Mouse (Mus musculus): ENCODE data around the gene Gm20388. TPM values are rescaled to one million over a fixed set of nuclear protein-coding genes. Genes with fewer than 3 reads are reported as not detected.

The Gm20388 gene
- polyA plus RNA-seq, 1 experiment from 2014 or later, result not detected

DNA sequence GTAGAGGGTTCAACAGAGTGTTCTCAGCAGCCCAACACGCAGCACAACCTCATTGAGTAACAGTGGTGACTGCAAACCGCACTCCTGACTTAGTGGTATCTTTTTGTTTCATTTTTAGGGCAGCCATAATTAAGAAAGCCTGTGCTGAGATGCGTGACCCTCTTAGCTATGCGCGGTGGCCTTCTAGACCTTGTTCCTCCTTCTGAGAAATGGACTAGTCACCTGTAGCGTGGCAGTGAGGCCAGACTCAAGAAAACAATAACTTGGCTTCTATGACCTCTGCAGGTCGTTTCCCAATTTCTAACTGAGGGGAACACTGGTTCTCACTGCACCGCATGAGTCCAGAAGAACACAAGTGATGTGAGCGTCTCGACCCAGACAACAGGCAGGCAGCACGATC, 2993.9 kb downstream of the Gm20388 start:
- peaks cover 18% of the 10 kb centered on the region for H3K36me3 ChIP-seq (ENCODE audit: control insufficient read depth, insufficient read depth, low read length)
- H3K27me3 ChIP-seq (ENCODE audit: control insufficient read depth, insufficient read depth, low read depth, low read length), result no peaks in the 10 kb centered on the region
- H3K4me3 ChIP-seq (ENCODE audit: low read length), result no peak overlapping the region
- H3K9me3 ChIP-seq (ENCODE audit: control insufficient read depth, low read length), result no peaks in the 10 kb centered on the region
- H3K27ac ChIP-seq (ENCODE audit: low read length), result no peak overlapping the region
- WGBS, result 93% methylated on average over 11 of the region's 11 CpGs
- H3K4me1 ChIP-seq (replicated peaks; ENCODE audit: control insufficient read depth, insufficient read depth, low read length), result peaks cover 7% of the 10 kb centered on the region
- no peak for ATAC-seq (ENCODE audit: low read depth)
- H3K9ac ChIP-seq (ENCODE audit: low read length), result no peak overlapping the region
- no peak overlapping the region for H3K4me2 ChIP-seq (ENCODE audit: low read depth, low read length)

DNA sequence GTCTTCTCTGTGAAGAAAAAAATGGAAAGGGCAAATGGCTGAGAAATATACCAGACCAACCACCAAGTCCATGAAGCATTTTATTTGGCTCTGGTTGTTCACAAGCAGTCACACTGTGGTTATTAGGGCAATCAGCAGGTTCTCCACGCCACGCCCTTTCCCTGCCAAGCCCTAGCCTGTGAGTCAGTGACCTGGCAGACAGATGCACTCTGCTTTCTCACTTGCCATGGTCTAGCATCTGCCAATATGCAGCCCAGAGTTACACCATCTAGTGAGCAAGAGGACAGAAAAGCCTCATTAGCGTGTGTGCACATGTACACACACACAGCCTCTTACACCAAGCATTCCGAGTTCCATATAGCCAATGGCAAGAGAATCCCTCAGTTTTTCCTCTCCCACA, 2994.7 kb downstream of the Gm20388 start:
- no peak for ATAC-seq (ENCODE audit: low read depth)
- H3K27ac ChIP-seq (ENCODE audit: low read length), result no peak overlapping the region
- 86% methylated on average over 4 of the region's 4 CpGs for WGBS
- peaks cover 18% of the 10 kb centered on the region for H3K36me3 ChIP-seq (ENCODE audit: control insufficient read depth, insufficient read depth, low read length)
- no peak overlapping the region for H3K4me3 ChIP-seq (ENCODE audit: low read length)
- H3K4me1 ChIP-seq (replicated peaks; ENCODE audit: control insufficient read depth, insufficient read depth, low read length), result peaks cover 7% of the 10 kb centered on the region
- H3K9ac ChIP-seq (ENCODE audit: low read length), result no peak overlapping the region
- H3K9me3 ChIP-seq (ENCODE audit: control insufficient read depth, low read length), result no peaks in the 10 kb centered on the region
- no peaks in the 10 kb centered on the region for H3K27me3 ChIP-seq (ENCODE audit: control insufficient read depth, insufficient read depth, low read depth, low read length)
- H3K4me2 ChIP-seq (ENCODE audit: low read depth, low read length), result no peak overlapping the region

DNA sequence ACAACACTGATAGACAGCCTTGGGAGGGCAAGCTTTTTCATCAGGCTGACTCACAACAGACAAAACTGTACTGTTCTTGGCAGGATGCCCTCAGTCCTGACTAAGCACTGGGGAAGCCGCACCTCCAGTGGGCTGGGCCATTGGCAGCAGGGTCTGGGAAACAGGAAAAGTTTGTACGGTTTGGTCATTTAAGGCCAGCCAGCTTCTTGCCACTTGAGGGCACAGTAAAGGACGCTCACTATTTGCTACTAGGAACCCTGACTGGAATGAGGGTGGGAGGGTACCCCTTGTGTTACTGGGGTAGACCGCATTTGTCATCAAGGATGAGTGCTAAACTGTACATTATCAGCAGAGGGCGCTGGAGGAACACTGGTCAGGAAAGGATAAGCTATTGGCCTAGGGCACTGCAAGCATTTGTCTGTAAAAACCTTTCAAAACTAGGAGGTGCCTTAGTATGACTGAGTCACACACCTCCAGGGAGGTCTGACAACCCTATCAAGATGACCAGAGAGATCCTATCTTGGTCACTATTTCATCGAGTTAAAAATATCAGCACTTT, 2995.9 kb downstream of the Gm20388 start:
- H3K9ac ChIP-seq (ENCODE audit: low read length), result no peak overlapping the region

DNA sequence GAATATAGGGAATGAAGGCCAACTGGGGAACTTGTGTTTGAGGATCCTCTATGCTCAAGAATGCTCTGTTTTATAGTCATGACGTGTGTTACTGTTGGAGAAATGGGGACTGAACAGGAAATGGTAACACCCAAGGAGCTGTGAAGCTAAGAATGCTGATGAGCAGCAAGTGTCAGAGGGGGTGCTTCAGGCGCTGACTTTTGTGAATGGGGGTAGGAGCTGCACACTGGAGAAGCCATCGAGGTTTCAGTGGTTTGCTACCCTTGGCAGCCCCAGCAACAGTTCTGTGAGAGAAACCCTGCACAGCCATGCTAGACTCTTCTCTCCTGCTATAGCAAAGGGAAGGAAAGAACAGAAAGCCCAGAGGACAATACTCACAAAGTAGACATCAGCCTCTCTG, 3001.5 kb downstream of the Gm20388 start:
- Histone ChIP-seq H3K4me1 (replicated peaks; ENCODE audit: control insufficient read depth, insufficient read depth, low read length) (no peaks in the 10 kb centered on the region), H3K27ac (ENCODE audit: low read length) (no peak overlapping the region), H3K9me3 (ENCODE audit: control insufficient read depth, low read length) (no peaks in the 10 kb centered on the region), H3K4me3 (ENCODE audit: low read length) (no peak overlapping the region), H3K27me3 (ENCODE audit: control insufficient read depth, insufficient read depth, low read depth, low read length) (no peaks in the 10 kb centered on the region), H3K4me2 (ENCODE audit: low read depth, low read length) (no peak overlapping the region), H3K9ac (ENCODE audit: low read length) (no peak overlapping the region), H3K36me3 (ENCODE audit: control insufficient read depth, insufficient read depth, low read length) (peaks cover 17% of the 10 kb centered on the region)
- ATAC-seq (ENCODE audit: low read depth), result no peak
- WGBS, result 76% methylated on average over 3 of the region's 3 CpGs

More for the DNA sequence above, 2995.9 kb downstream of the Gm20388 start:
- Histone ChIP-seq H3K4me3 (ENCODE audit: low read length) (no peak overlapping the region), H3K4me2 (ENCODE audit: low read depth, low read length) (no peak overlapping the region), H3K36me3 (ENCODE audit: control insufficient read depth, insufficient read depth, low read length) (peaks cover 18% of the 10 kb centered on the region), H3K9me3 (ENCODE audit: control insufficient read depth, low read length) (no peaks in the 10 kb centered on the region), H3K27me3 (ENCODE audit: control insufficient read depth, insufficient read depth, low read depth, low read length) (no peaks in the 10 kb centered on the region), H3K4me1 (replicated peaks; ENCODE audit: control insufficient read depth, insufficient read depth, low read length) (peaks cover 7% of the 10 kb centered on the region), H3K27ac (ENCODE audit: low read length) (no peak overlapping the region)
- ATAC-seq (ENCODE audit: low read depth), result peak; percentile 89
- 15% methylated on average over 6 of the region's 6 CpGs for WGBS

DNA sequence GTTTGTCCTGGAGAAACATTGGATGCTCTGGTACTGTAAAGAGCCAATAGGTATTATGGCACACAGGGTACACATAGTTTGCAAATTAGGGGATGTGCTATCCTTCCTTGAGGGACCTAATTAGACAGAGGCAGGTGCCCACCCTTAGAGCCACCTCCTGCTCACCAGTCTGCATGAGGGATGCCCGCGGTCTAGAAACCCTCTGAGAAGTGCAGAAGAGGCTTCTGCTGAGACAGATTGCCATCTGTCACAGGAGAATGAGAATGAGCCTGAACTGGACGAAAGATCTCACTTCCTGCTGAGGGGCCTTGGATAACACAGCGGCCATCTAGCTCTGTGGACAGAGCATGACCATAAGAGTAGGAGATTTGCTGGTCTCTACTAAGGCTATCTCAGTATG, 3002.2 kb downstream of the Gm20388 start:
- Histone ChIP-seq H3K27me3 (ENCODE audit: control insufficient read depth, insufficient read depth, low read depth, low read length) (no peaks in the 10 kb centered on the region), H3K4me1 (replicated peaks; ENCODE audit: control insufficient read depth, insufficient read depth, low read length) (peaks cover 4% of the 10 kb centered on the region; the same call in 1 of the 2 replicates), H3K36me3 (ENCODE audit: control insufficient read depth, insufficient read depth, low read length) (peaks cover 10% of the 10 kb centered on the region), H3K9me3 (ENCODE audit: control insufficient read depth, low read length) (no peaks in the 10 kb centered on the region), H3K4me3 (ENCODE audit: low read length) (no peak overlapping the region), H3K9ac (ENCODE audit: low read length) (no peak overlapping the region), H3K4me2 (ENCODE audit: low read depth, low read length) (no peak overlapping the region), H3K27ac (ENCODE audit: low read length) (no peak overlapping the region)
- ATAC-seq (ENCODE audit: low read depth), result no peak
- 87% methylated on average over 4 of the region's 4 CpGs for WGBS

DNA sequence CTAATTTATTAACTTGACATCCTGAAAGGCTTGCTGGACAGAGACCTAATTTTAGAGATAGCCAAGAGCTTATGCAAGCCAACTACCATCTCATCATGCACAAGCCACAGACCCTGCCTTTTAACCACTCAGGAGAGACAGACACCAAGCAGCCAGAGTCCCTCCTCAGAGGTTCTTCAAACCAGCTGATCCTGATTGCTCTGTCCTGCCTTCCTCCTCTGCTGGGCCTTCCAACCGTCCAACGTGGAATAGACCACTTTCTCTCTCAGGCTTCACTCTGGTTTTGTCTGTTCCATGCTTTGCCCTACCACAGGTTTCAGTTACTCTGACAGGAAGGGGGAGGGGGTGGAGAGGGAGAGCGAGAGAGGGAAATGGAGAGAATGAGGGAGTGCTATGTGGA, 3006.1 kb downstream of the Gm20388 start:
- no peak overlapping the region for H3K4me2 ChIP-seq (ENCODE audit: low read depth, low read length)
- peaks cover 12% of the 10 kb centered on the region for H3K4me1 ChIP-seq (replicated peaks; ENCODE audit: control insufficient read depth, insufficient read depth, low read length)
- H3K9me3 ChIP-seq (ENCODE audit: control insufficient read depth, low read length), result no peaks in the 10 kb centered on the region
- no peak overlapping the region for H3K27ac ChIP-seq (ENCODE audit: low read length)
- H3K27me3 ChIP-seq (ENCODE audit: control insufficient read depth, insufficient read depth, low read depth, low read length), result no peaks in the 10 kb centered on the region
- H3K36me3 ChIP-seq (ENCODE audit: control insufficient read depth, insufficient read depth, low read length), result 0 out of 2 replicates have a peak, but pooled peaks cover 2% of the 10 kb centered on the region
- ATAC-seq (ENCODE audit: low read depth), result no peak
- no peak overlapping the region for H3K9ac ChIP-seq (ENCODE audit: low read length)
- H3K4me3 ChIP-seq (ENCODE audit: low read length), result no peak overlapping the region
- 63% methylated on average over 3 of the region's 3 CpGs for WGBS

DNA sequence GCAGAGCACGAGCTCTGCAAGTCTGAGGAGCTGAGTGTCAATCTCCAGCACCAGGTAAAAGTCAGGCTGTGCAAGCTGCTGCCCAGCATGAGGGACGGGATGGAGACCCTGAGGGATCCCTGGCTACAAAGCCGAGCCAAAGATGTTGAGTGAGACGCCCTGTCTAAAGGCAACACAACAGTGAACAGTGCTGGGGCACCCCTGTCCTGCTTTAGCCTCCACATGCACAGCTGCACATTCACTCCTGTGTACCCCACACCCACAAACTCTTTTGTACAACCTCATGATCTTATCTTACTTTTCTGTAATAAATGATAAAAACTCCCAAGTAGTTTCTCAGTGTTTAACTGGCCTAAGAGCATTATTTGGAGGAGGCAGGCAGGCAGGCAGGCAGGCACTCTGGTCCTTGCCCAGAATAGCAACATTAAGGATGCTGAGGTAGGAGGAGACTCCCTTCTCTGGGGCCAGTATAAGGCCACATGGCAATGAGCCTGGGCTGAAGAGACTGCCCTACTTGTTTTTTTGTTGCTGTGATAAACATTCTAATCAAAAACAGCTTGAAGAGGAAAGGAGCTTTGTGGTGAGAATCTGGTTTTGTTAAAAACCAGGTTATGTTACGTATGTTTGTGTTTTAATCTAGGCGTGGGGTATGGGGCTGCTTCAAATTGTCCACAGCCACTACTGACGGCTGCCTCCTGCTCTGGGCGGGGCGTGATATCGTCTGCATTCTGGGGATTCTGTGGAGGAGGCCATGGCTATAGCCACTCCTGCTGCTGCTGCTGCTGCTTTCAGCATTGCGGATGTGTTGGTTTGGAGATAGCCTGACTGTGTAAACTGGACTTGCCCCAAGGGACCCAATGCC, 3007.1 kb downstream of the Gm20388 start:
- peaks cover 12% of the 10 kb centered on the region for H3K4me1 ChIP-seq (replicated peaks; ENCODE audit: control insufficient read depth, insufficient read depth, low read length)
- H3K27ac ChIP-seq (ENCODE audit: low read length), result no peak overlapping the region; the same call in 1 of the 2 replicates
- no peaks in the 10 kb centered on the region for H3K9me3 ChIP-seq (ENCODE audit: control insufficient read depth, low read length)
- ATAC-seq (ENCODE audit: low read depth), result peak; percentile 61
- no peak overlapping the region for H3K9ac ChIP-seq (ENCODE audit: low read length)
- H3K4me2 ChIP-seq (ENCODE audit: low read depth, low read length), result no peak overlapping the region
- H3K27me3 ChIP-seq (ENCODE audit: control insufficient read depth, insufficient read depth, low read depth, low read length), result no peaks in the 10 kb centered on the region
- WGBS, result 50% methylated on average over 11 of the region's 11 CpGs
- no peak overlapping the region for H3K4me3 ChIP-seq (ENCODE audit: low read length)
- H3K36me3 ChIP-seq (ENCODE audit: control insufficient read depth, insufficient read depth, low read length), result 0 out of 2 replicates have a peak, but pooled peaks cover 2% of the 10 kb centered on the region

DNA sequence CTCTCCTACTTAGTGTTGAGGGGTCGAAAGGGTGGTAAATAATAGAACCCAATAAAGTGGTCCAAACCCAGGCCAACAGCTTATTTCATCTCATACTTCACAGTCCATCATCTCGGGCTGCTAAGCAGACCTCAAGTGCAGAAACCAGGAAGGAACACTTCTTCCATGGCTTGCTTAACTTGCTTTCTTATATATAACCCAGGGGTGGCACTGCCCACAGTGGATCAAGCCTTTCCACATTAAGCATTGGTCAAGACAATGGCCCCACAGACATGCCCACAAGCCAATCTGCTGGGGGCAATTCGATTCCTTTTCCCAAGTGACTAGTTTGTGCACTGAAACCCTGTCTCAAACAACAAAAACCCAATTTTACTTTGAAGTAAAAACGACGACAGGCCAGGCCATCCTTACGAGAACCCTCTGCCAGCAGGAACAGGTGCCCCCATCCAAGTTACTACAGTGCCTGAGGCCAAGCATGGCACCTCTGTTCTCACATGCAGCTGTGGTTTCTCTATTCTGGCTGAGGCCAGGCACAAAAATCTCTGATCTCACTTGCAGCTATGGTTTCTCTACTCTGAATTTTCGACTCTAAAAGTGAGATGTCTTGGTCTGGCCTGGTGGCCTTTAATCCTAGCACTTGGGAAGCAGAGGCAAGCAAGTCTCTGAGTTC, 3007.9 kb downstream of the Gm20388 start:
- H3K4me3 ChIP-seq (ENCODE audit: low read length), result no peak overlapping the region
- peaks cover 12% of the 10 kb centered on the region for H3K4me1 ChIP-seq (replicated peaks; ENCODE audit: control insufficient read depth, insufficient read depth, low read length)
- H3K27ac ChIP-seq (ENCODE audit: low read length), result 0 out of 2 replicates have a peak overlapping the region, but pooled peaks have one; percentile 9
- peak; percentile 4; the same call in 1 of the 2 replicates for ATAC-seq (ENCODE audit: low read depth)
- H3K36me3 ChIP-seq (ENCODE audit: control insufficient read depth, insufficient read depth, low read length), result 0 out of 2 replicates have a peak, but pooled peaks cover 2% of the 10 kb centered on the region
- WGBS, result 73% methylated on average over 7 of the region's 7 CpGs
- H3K4me2 ChIP-seq (ENCODE audit: low read depth, low read length), result no peak overlapping the region
- no peaks in the 10 kb centered on the region for H3K27me3 ChIP-seq (ENCODE audit: control insufficient read depth, insufficient read depth, low read depth, low read length)
- H3K9me3 ChIP-seq (ENCODE audit: control insufficient read depth, low read length), result no peaks in the 10 kb centered on the region
- H3K9ac ChIP-seq (ENCODE audit: low read length), result no peak overlapping the region

DNA sequence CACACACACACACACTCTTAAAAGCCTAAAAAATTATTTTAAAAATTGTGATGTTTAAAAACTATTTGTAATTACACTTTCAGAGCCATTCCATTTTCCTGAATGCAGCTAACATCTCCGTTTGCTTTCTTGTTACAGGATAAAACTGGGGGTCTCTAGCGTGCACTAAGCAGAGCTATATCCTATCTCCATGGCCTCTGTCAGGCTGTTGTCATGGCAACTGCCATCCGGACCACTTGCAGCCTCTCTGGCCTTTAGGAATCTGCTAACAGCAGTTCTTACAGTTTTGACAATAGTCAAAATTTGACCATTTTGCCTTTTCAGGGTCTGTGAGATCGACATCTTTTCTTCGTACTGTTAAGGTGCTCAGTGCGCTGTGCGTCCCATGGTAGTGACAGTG, 3010.2 kb downstream of the Gm20388 start:
- WGBS, result 76% methylated on average over 7 of the region's 7 CpGs
- Histone ChIP-seq H3K36me3 (ENCODE audit: control insufficient read depth, insufficient read depth, low read length) (no peaks in the 10 kb centered on the region), H3K4me2 (ENCODE audit: low read depth, low read length) (no peak overlapping the region), H3K27me3 (ENCODE audit: control insufficient read depth, insufficient read depth, low read depth, low read length) (no peaks in the 10 kb centered on the region), H3K4me3 (ENCODE audit: low read length) (no peak overlapping the region), H3K27ac (ENCODE audit: low read length) (no peak overlapping the region), H3K9me3 (ENCODE audit: control insufficient read depth, low read length) (no peaks in the 10 kb centered on the region), H3K4me1 (replicated peaks; ENCODE audit: control insufficient read depth, insufficient read depth, low read length) (peaks cover 12% of the 10 kb centered on the region), H3K9ac (ENCODE audit: low read length) (no peak overlapping the region)
- ATAC-seq (ENCODE audit: low read depth), result no peak
